Mouse (Mus musculus) kidney, postnatal 25 days (tissue): ENCODE measurements around the gene Gm8439.
A peak's percentile ranks its signal among the peaks of the same experiment; 100 is the strongest.

ENCODE experiments used
- DNase-seq, 2 experiments: peaks; one replicate each; pipeline ENCODE4 v3.0.0; 2021; ENCODE audit warnings: mixed read lengths in 2 of 2

Gm8439 gene

DNA sequence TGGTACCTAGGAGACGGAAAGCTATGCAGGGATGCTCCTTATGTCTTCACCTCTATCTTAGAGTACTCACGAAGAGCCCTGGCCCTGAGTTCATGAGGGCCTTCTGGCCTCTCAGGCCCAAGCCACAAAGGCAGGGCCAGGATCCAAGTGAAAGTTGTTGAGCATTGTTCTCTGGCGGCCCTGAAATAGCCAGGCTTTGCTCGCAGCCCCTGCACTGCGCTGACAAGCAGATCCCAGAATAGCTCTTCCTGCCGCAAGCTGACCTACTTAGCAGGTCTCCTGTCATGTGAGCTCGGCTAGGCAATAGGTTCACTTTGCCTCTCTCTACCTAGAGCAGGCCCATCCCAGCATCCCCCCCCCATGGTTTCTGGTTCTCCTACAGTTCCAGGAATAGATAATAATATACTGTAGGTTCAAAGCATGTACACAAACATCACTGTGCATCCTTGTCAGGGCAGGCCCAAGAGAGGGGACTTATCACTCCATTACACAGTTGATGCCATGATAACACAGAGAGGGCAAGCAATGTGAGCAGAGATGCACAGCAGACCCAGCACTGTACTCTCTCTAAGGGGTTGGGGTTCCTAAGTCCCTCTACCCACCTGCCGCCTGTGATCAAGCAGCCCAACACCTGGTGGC is 25.3 kb downstream of the Gm8439 start:
- DNase-seq: peak; percentile 30 to 59

- DNase-seq: no peak
Observed at GRCm38 (mm10) chr4:120614644-120615043, 26.1 kb downstream of the Gm8439 start.

- peak in 1 of 2 experiments; percentile 31 for DNase-seq
Observed at GRCm38 (mm10) chr4:120615528-120616081, 27.1 kb downstream of the Gm8439 start.

DNA sequence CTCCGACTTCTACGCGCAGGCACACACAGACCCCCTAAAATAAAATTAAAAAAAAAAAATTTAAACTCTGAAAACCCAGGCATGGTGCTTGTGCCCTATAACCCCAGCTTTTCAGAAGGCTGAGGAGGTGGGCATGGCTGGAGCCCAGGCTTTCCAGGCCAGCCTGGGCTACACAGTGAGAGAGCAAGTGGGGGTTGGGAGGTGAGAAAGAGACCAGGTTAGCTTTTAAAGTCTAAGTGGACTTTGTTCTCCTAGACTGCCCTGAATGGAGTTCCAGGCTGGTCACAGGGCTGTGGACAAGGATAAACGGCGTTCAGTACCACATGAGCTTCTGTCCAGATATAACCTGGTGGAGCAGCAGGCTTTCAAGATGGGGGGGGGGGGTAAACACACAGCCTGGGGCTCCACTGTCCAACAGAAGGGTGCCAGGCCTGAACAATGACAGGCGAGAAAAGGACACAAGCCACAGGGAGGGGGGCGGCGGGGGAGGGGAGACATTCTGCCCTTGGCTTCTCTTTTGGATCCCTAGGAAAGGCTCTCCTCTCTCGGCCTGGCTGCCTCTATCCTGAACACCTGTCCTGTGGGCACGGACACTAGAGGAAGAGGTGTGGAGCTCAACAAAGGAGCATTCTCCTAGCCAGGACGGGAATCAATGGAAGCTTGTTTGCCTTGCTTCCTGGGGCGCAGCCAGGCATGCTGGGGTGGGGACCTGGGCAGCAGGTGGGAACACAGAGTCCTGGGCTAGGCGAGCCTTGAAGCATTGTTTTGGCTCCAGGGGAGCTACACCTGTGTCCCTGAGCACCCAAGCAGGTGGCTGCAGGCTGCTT is 27.9 kb downstream of the Gm8439 start:
- DNase-seq: no peak

DNA sequence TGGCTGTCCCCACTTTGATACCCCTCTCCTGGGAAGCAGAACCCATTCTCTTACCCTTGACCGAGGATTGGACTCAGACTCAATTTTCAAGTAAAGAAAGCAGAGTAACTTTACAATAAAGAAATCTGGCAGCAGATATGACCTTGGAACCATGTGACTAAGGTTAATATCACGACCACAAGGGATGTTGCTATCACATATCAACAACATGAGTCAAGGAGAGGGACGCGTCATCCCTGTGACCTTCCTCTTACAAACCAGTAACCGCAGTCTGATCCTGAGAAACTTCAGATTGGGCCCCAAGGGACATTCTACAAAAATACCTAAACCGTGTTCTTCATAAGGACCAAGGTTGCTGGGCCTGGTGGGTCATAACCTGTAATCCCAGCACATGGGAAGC is 39.2 kb downstream of the Gm8439 start:
- no peak for DNase-seq

GRCm38 (mm10) chr4:120630218-120630931 is 41.8 kb downstream of the Gm8439 start:
- DNase-seq: no peak

GRCm38 (mm10) chr4:120631828-120632227 is 43.3 kb downstream of the Gm8439 start:
- no peak for DNase-seq

- no peak for DNase-seq
Observed at GRCm38 (mm10) chr4:120635351-120635750, 46.8 kb downstream of the Gm8439 start.

- DNase-seq: no peak
Observed at GRCm38 (mm10) chr4:120641946-120642345, 53.4 kb downstream of the Gm8439 start.

DNA sequence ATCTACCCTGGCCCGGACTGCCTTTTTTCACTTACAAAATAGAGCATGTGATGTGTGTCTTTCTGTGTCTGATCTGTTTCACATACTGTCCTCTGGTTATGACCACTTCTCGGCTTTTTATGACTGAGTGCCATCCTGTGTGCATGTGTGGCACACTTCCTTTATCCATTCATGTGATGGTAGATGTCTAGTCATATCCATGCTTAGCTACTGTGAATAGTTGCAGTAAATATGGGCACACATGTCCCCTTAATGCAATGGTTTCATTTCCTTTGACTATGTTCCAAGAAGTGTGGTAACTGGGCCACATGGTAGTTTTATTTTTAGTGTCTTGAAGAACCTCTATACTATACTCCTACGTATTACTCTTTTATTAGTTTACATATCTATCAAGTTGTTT is 55.4 kb downstream of the Gm8439 start:
- DNase-seq: no peak

GRCm38 (mm10) chr4:120649369-120650207 is 61.0 kb downstream of the Gm8439 start:
- DNase-seq: no peak

DNA sequence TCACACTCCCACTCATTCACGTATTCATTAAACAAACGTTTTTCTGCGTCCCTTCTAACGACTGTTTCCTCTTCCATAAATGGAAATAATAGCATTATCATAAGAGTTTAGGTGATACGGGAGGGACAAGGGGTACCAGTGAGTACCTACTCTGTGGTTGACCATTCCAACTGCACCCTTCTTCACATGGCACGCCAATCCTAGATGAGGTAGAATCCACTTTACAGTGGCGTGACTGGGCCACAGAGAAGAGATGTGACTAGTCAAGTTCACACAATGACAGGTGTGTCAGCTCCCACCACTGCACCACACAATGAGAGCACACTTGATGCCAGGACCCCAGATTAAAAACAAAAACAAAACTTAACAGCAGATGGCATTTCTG is 61.7 kb downstream of the Gm8439 start:
- DNase-seq: no peak

DNA sequence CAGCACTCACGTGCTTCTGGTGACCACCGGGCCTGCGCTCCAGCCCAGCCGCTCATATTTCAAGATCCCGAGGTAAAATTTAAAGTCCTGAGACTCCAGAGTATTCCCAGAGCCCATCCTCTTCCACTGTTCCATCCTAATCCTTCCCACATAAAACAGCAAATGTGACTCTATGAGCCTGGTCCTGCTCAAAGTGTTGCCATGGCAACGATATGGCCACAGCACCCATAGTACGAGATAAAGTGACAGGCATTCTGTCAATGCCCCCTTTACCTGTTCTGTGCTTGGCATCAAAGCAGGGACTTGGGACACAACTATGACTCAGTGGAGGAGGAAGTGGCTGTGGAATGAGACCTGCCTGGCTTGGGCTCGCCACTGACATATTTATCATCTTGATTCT is 67.4 kb downstream of the Gm8439 start:
- no peak for DNase-seq
